Mouse (Mus musculus) MEL (cell line): ENCODE data around the gene Csnk2b. TPM values are rescaled to one million over a fixed set of nuclear protein-coding genes. Genes with fewer than 3 reads are reported as not detected.

Source experiments
- DNase-seq: peaks from one replicate; pipeline ENCODE4 v3.0.0; 2011; ENCODE audit warnings: low read depth, low spot score
- H3K27ac ChIP-seq: 2 replicates; pipeline ENCODE4 v1.5.1; 2012; ENCODE audit warnings: low read depth, mild to moderate bottlenecking, control low read depth, low read length, moderate library complexity; ENCODE audit not compliant: control insufficient read depth
- H3K27me3 ChIP-seq, 2 experiments: fragments of 150-350 bp in 1 of 2; sonication (generic) in 1 of 2; 2 replicates each; pipeline ENCODE4 v1.6.1; 2012; ENCODE audit warnings: low read length in 2 of 2, mild to moderate bottlenecking in 2 of 2, improper control_type of control experiment in 1 of 2, moderate library complexity in 1 of 2; ENCODE audit not compliant: insufficient read depth in 2 of 2, control insufficient read depth in 1 of 2
- H3K36me3 ChIP-seq, 2 experiments: 2 replicates each; pipeline ENCODE4 v1.6.1; 2012 to 2014; ENCODE audit warnings: low read length in 2 of 2, improper control_type of control experiment in 1 of 2, inconsistent platforms in 1 of 2, mild to moderate bottlenecking in 1 of 2; ENCODE audit not compliant: insufficient read depth in 2 of 2, control insufficient read depth in 1 of 2
- H3K4me1 ChIP-seq, 2 experiments: fragments of 150-350 bp in 1 of 2; sonication (generic) in 1 of 2; 2 replicates each; pipeline ENCODE4 v1.6.1; 2012; ENCODE audit warnings: low read length in 2 of 2, improper control_type of control experiment in 1 of 2, mild to moderate bottlenecking in 1 of 2; ENCODE audit not compliant: insufficient read depth in 2 of 2, control insufficient read depth in 1 of 2
- H3K4me3 ChIP-seq, 2 experiments: fragments of 150-350 bp in 1 of 2; sonication (generic) in 1 of 2; 2 replicates each; pipeline ENCODE4 v1.5.1; 2012; ENCODE audit warnings: low read depth in 2 of 2, low read length in 2 of 2, mild to moderate bottlenecking in 2 of 2, moderate library complexity in 2 of 2, control low read depth in 1 of 2, improper control_type of control experiment in 1 of 2; ENCODE audit not compliant: control insufficient read depth in 1 of 2, insufficient read depth in 1 of 2
- H3K79me2 ChIP-seq: 2 replicates; pipeline ENCODE4 v1.6.1; 2012; ENCODE audit warnings: mild to moderate bottlenecking, low read length, moderate library complexity; ENCODE audit not compliant: control insufficient read depth, poor library complexity, insufficient read depth
- H3K9ac ChIP-seq: 2 replicates; pipeline ENCODE4 v1.6.1; 2012; ENCODE audit warnings: low read depth, mild to moderate bottlenecking, control low read depth, low read length, moderate library complexity; ENCODE audit not compliant: control insufficient read depth, poor library complexity, severe bottlenecking
- H3K9me3 ChIP-seq: fragments of 150-350 bp; sonication (generic); replicated peaks from 2 replicates; pipeline ENCODE4 v1.6.1; 2012; ENCODE audit warnings: mild to moderate bottlenecking, low read length, improper control_type of control experiment, moderate library complexity; ENCODE audit not compliant: insufficient read depth
- BHLHE40 ChIP-seq: IDR thresholded peaks from 2 replicates; pipeline ENCODE4 v1.6.1; 2012; ENCODE audit warnings: low read depth, mild to moderate bottlenecking, inconsistent platforms, low read length, improper control_type of control experiment, borderline replicate concordance
- CHD1 ChIP-seq: IDR thresholded peaks from 2 replicates; pipeline ENCODE4 v1.6.1; 2012; ENCODE audit warnings: low read depth, mild to moderate bottlenecking, inconsistent platforms, low read length, improper control_type of control experiment
- CHD2 ChIP-seq: IDR thresholded peaks from 2 replicates; pipeline ENCODE4 v1.6.1; 2011; ENCODE audit warnings: low read length, improper control_type of control experiment
- GABPA ChIP-seq: IDR thresholded peaks from 2 replicates; pipeline ENCODE4 v1.6.1; 2012; ENCODE audit warnings: low read depth, mild to moderate bottlenecking, inconsistent platforms, low read length, improper control_type of control experiment, moderate library complexity
- GATA1 ChIP-seq: IDR thresholded peaks from 2 replicates; pipeline ENCODE4 v1.6.1; 2011; ENCODE audit warnings: low read depth, low read length, improper control_type of control experiment
- KAT2A ChIP-seq: conservative IDR thresholded peaks from 2 replicates; pipeline ENCODE4 v1.6.1; 2012; ENCODE audit warnings: low read depth, low read length, improper control_type of control experiment, inconsistent platforms
- MAZ ChIP-seq: IDR thresholded peaks from 2 replicates; pipeline ENCODE4 v1.6.1; 2012; ENCODE audit warnings: low read depth, mild to moderate bottlenecking, inconsistent platforms, low read length, improper control_type of control experiment
- MXI1 ChIP-seq: IDR thresholded peaks from 2 replicates; pipeline ENCODE4 v1.6.1; 2011; ENCODE audit warnings: mild to moderate bottlenecking, low read depth, low read length, improper control_type of control experiment
- MYB ChIP-seq: IDR thresholded peaks from 2 replicates; pipeline ENCODE4 v1.6.1; 2011; ENCODE audit warnings: mild to moderate bottlenecking, low read depth, low read length, improper control_type of control experiment
- NRF1 ChIP-seq: IDR thresholded peaks from 2 replicates; pipeline ENCODE4 v1.6.1; 2014; ENCODE audit warnings: low read depth, mild to moderate bottlenecking, inconsistent platforms, low read length, improper control_type of control experiment, moderate library complexity; ENCODE audit not compliant: poor library complexity, insufficient read depth, severe bottlenecking
- POLR2A ChIP-seq, 2 experiments: IDR thresholded peaks; 2 replicates each; pipeline ENCODE4 v1.6.1; 2011 to 2012; ENCODE audit warnings: low read length in 2 of 2, mild to moderate bottlenecking in 2 of 2, control low read depth in 1 of 2, improper control_type of control experiment in 1 of 2, low read depth in 1 of 2, moderate library complexity in 1 of 2; ENCODE audit not compliant: control insufficient read depth in 1 of 2, insufficient read depth in 1 of 2, poor library complexity in 1 of 2
- RAD21 ChIP-seq: IDR thresholded peaks from 2 replicates; pipeline ENCODE4 v1.6.1; 2011; ENCODE audit warnings: mild to moderate bottlenecking, low read depth, low read length, improper control_type of control experiment
- TAL1 ChIP-seq: IDR thresholded peaks from 2 replicates; pipeline ENCODE4 v1.6.1; 2012; ENCODE audit warnings: mild to moderate bottlenecking, inconsistent platforms, low read length, moderate library complexity, mixed read lengths
- USF1 ChIP-seq: IDR thresholded peaks from 2 replicates; pipeline ENCODE4 v1.6.1; 2014; ENCODE audit warnings: low read depth, mild to moderate bottlenecking, inconsistent platforms, low read length, improper control_type of control experiment, moderate library complexity
- ZC3H11A ChIP-seq: IDR thresholded peaks from 2 replicates; pipeline ENCODE4 v1.6.1; 2012; ENCODE audit warnings: low read depth, mild to moderate bottlenecking, inconsistent platforms, low read length, improper control_type of control experiment
- ZKSCAN1 ChIP-seq: IDR thresholded peaks from 2 replicates; pipeline ENCODE4 v1.6.1; 2012; ENCODE audit warnings: low read depth, mild to moderate bottlenecking, inconsistent platforms, low read length, improper control_type of control experiment, moderate library complexity
- ZNF384 ChIP-seq: IDR thresholded peaks from 2 replicates; pipeline ENCODE4 v1.6.1; 2012; ENCODE audit warnings: low read depth, mild to moderate bottlenecking, inconsistent platforms, low read length, improper control_type of control experiment
- polyA plus RNA-seq, 2 experiments: library from polyadenylated mRNA; stranded (reverse) in 1 of 2; unstranded in 1 of 2; fragments of >175 nt in 1 of 2; fragments of >200 nt in 1 of 2; gene quantifications; 2 replicates each; pipeline versions ENCODE4 v1.2.1 to v1.2.4; 2012; ENCODE audit warnings: low replicate concordance in 2 of 2, low read depth in 1 of 2; ENCODE audit not compliant: insufficient read length in 2 of 2, insufficient read depth in 1 of 2, missing spikeins in 1 of 2
- total RNA-seq: library from RNA; depleted of rRNA; stranded (reverse); fragments of 300-350 nt; gene quantifications from 2 replicates; pipeline ENCODE4 v1.2.3, GENCODE M21; 2012

Gene Csnk2b
- total and polyA plus RNA-seq, 3 experiments: 222 to 607 TPM; not detected in 1

GRCm38 (mm10) chr17:35139269-35139668, 17.4 kb upstream of the Csnk2b start:
- TF ChIP-seq ZC3H11A (no peak), GATA1 (no peak), GABPA (no peak), MXI1 (no peak), ZNF384 (no peak), MYB (no peak), CHD2 (no peak), KAT2A (no peak), CHD1 (no peak), RAD21 (no peak)
- H3K27ac ChIP-seq: no peak overlapping the region
- peaks cover 10 to 14% of the 10 kb centered on the region in 2 experiments for H3K36me3 ChIP-seq
- H3K9me3 ChIP-seq: no peaks in the 10 kb centered on the region
- H3K27me3 ChIP-seq: no peaks in the 10 kb centered on the region
- DNase-seq: no peak
- peaks cover 38% of the 10 kb centered on the region for H3K79me2 ChIP-seq
- H3K4me1 ChIP-seq: peaks cover 0 to 11% of the 10 kb centered on the region in 2 experiments; a peak in 2 of 4 replicates
- H3K9ac ChIP-seq: no peak overlapping the region
- H3K4me3 ChIP-seq: no peak overlapping the region

- Histone ChIP-seq H3K27me3 (no peaks in the 10 kb centered on the region), H3K36me3 (peaks cover 0 to 18% of the 10 kb centered on the region in 2 experiments), H3K4me1 (peaks cover 0 to 13% of the 10 kb centered on the region in 2 experiments; a peak in 2 of 4 replicates), H3K27ac (peak overlapping the region; percentile 99), H3K79me2 (peaks cover 40% of the 10 kb centered on the region), H3K4me3 (peak overlapping the region; percentile 28 to 99), H3K9ac (peak overlapping the region; percentile 99), H3K9me3 (no peaks in the 10 kb centered on the region)
- peak; percentile 83 for DNase-seq
- TF ChIP-seq MYB (no peak), USF1 (no peak), BHLHE40 (no peak; the same call in 1 of the 2 replicates), MXI1 (peak; percentile 87; the same call in 1 of the 2 replicates), TAL1 (no peak), MAZ (peak; percentile 54; the same call in 1 of the 2 replicates), ZKSCAN1 (no peak), POLR2A (IDR thresholded peaks at IDR 0.05; ENCODE audit: control insufficient read depth in 1 of 2, insufficient read depth in 1 of 2, low read depth in 1 of 2, low read length in 2 of 2, poor library complexity in 1 of 2) (0 out of 4 replicates have a peak, but pooled peaks of 1 of the 2 experiments have one; percentile 12), NRF1 (peak; percentile 75)
Measured at GRCm38 (mm10) chr17:35135591-35136320, 13.9 kb upstream of the Csnk2b start.
